Mouse (Mus musculus) heart, postnatal 14 days (tissue): ENCODE results near the gene Wwc2. TPM values are rescaled to one million over a fixed set of nuclear protein-coding genes. Genes with fewer than 3 reads are reported as not detected.

Experiments used
- total RNA-seq, 2 experiments: library from RNA; stranded (reverse); gene quantifications; 2 replicates each; pipeline ENCODE4 v1.2.3; 2021

Wwc2 gene
- total RNA-seq, 2 experiments from 2014 or later, result 33.2 to 33.4 TPM

Other genes with a start within 250 kb of the Wwc2 start
- gene Cldn24, start 168.8 kb downstream of the Wwc2 start, total RNA-seq, result not detected
- gene Cldn22, start 166.4 kb downstream of the Wwc2 start, total RNA-seq, result not detected
- 1 to 10 TPM; 1.1 to 2.1 TPM for gene Dctd, start 108.2 kb upstream of the Wwc2 start, total RNA-seq